Mouse (Mus musculus) liver, embryonic 16.5 days (tissue): ENCODE measurements around the gene Wsb2. TPM values are rescaled to one million over a fixed set of nuclear protein-coding genes. Genes with fewer than 3 reads are reported as not detected.

Experiments used
- ATAC-seq: fragments of 200-750 bp; cut with Nextera tagmentation; 2 replicates; pipeline ENCODE4 v1.8.0; 2017; ENCODE audit warnings: low read depth, mild to moderate bottlenecking, moderate number of reproducible peaks, moderate library complexity
- H3K27ac ChIP-seq: fragments of 300-500 bp; sonication (generic); 2 replicates; pipeline ENCODE4 v1.5.1; 2014; ENCODE audit warnings: mild to moderate bottlenecking, low read length
- H3K27me3 ChIP-seq: fragments of 300-500 bp; sonication (generic); 2 replicates; pipeline ENCODE4 v1.6.1; 2014; ENCODE audit warnings: low read depth, low read length, mixed read lengths; ENCODE audit not compliant: control insufficient read depth, insufficient read depth
- H3K36me3 ChIP-seq: fragments of 300-500 bp; sonication (generic); 2 replicates; pipeline ENCODE4 v1.6.1; 2014; ENCODE audit warnings: mild to moderate bottlenecking; ENCODE audit not compliant: control insufficient read depth, insufficient read depth
- H3K4me1 ChIP-seq: fragments of 300-500 bp; sonication (generic); 2 replicates; pipeline ENCODE4 v1.6.1; 2014; ENCODE audit warnings: low read depth, low read length, mixed read lengths; ENCODE audit not compliant: control insufficient read depth
- H3K4me2 ChIP-seq: fragments of 300-500 bp; sonication (generic); 2 replicates; pipeline ENCODE4 v1.6.1; 2014; ENCODE audit warnings: low read depth, low read length, mixed read lengths
- H3K4me3 ChIP-seq: fragments of 300-500 bp; sonication (generic); 2 replicates; pipeline ENCODE4 v1.5.1; 2014; ENCODE audit warnings: low read depth, mild to moderate bottlenecking, low read length
- H3K9ac ChIP-seq: fragments of 300-500 bp; sonication (generic); 2 replicates; pipeline ENCODE4 v1.6.1; 2014; ENCODE audit warnings: low read depth, low read length
- H3K9me3 ChIP-seq: fragments of 300-500 bp; sonication (generic); replicated peaks from 2 replicates; pipeline ENCODE4 v1.6.1; 2016; ENCODE audit warnings: low read length; ENCODE audit not compliant: control insufficient read depth
- WGBS: fragments of 180-500 bp; shearing (Covaris S2); extraction: QIAGEN DNeasy Blood & Tissue Kit; methylation state at CpG from one replicate; pipeline ENCODE4 v1.1.7; 2014; ENCODE audit not compliant: insufficient replicate concordance; 5-methylcytosine and 5-hydroxymethylcytosine counted together
- polyA plus RNA-seq: library from polyadenylated mRNA; unstranded; fragments of >200 nt; fragmentation: Nextera tagmentation; extraction: Ambion mirVana; gene quantifications from 2 replicates; pipeline ENCODE4 v1.2.1, GENCODE M21; 2015

Gene Wsb2
- polyA plus RNA-seq, 1 experiment from 2014 or later, result 20.5 TPM

DNA sequence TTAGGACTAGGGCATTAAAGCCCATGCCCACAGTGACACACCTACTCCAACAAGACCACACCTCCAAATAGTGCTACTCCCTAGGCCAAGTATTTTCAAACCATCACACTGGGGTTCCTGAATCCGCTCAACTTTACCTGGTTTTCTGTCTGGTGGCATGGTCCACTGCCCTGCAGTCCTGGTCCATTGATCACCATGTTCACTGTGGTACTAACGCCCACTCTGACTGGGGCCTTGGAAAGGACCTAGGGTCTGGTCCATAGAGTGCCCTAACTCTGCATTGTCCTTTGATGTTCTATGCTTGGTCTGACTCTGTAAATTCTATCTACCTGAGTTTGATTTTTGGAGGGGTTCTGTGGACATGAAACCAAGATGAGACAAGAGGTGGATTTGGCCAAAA lies 9.3 kb upstream of the Wsb2 start:
- ATAC-seq, result no peak
- no peak overlapping the region for H3K4me2 ChIP-seq
- 78% methylated on average over 2 of the region's 2 CpGs for WGBS
- peaks cover 3% of the 10 kb centered on the region; the same call in 1 of the 2 replicates for H3K4me1 ChIP-seq
- no peaks in the 10 kb centered on the region; the same call in 1 of the 2 replicates for H3K27me3 ChIP-seq
- no peak overlapping the region for H3K4me3 ChIP-seq
- no peaks in the 10 kb centered on the region for H3K36me3 ChIP-seq
- H3K9me3 ChIP-seq, result no peaks in the 10 kb centered on the region
- no peak overlapping the region for H3K9ac ChIP-seq
- H3K27ac ChIP-seq, result no peak overlapping the region

DNA sequence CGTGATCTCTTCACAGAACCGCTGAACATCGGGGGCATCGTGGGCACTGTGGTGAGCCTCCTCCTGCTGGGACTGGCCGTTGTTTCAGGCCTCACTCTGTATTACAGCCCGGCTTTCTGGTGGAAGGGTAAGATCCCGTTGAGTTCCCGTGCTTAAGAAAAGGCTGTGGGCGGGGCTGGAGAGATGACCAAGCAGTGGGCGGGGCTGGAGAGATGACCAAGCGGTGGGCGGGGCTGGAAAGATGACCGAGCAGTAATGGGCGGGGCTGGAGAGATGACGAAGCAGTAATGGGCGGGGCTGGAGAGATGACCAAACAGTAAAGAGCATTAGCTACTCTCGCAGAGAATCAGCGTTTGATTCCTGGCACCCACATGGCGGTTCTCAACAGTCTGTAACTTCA lies 8.8 kb upstream of the Wsb2 start:
- H3K9me3 ChIP-seq, result no peaks in the 10 kb centered on the region
- 0 out of 2 replicates have a peak, but pooled peaks have one; percentile 19 for ATAC-seq
- H3K27me3 ChIP-seq, result no peaks in the 10 kb centered on the region; the same call in 1 of the 2 replicates
- peaks cover 3% of the 10 kb centered on the region; the same call in 1 of the 2 replicates for H3K4me1 ChIP-seq
- H3K36me3 ChIP-seq, result no peaks in the 10 kb centered on the region
- H3K4me2 ChIP-seq, result no peak overlapping the region
- no peak overlapping the region for H3K9ac ChIP-seq
- H3K4me3 ChIP-seq, result no peak overlapping the region
- WGBS, result 46% methylated on average over 19 of the region's 19 CpGs
- H3K27ac ChIP-seq, result no peak overlapping the region

DNA sequence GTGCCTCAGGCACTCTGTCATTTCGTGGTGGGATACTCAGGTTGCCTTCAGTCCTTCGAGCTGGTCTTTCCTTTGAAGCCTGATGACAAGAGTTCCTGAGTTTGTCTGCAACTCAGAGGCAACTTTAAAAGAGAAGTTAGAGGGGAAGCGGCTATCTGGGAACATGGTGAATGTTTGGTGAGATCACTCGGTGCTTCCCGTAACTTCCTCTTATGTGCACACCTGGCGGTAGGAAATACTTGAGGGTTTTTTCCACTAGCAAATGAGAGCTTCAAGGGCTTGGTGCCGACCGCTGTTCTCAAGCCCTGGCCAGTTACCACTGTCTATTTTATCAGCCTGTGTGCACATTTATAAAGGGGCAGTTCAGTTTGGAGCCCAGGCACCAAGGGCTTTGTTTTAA lies 3.0 kb upstream of the Wsb2 start:
- 16% methylated on average over 8 of the region's 8 CpGs for WGBS
- no peak for ATAC-seq

DNA sequence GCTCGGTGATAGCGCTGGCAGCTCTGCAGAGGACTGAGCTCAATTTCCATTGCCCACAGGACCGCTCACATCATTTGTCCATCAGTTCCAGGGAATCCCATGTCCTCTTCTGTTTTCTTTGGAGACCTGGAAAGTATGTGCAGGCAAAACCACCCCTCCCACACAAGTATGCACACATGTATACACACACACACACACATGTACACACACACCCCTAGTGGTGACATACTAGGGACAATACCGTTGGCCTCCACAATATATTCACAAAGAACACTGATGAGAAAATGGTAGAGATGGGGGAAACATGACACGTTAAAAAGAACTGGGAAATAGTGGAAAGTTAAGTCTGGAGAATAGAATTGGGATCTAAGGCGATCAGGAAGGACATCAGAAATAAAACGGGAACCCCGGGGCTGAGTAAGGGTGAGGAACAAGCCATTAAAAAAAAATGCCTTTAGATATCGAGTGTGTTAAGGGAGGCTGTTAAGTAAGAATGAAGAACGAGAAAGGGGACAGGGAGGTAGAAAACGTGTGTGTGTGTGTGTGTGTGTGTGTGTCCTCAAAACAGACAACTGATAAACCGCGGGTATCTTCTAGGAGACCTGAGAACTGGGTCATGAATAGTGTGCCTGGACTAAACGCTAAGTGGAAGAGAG lies 1.3 kb upstream of the Wsb2 start:
- ATAC-seq, result no peak
- Histone ChIP-seq H3K27ac (0 out of 2 replicates have a peak overlapping the region, but pooled peaks have one; percentile 55), H3K4me2 (peak overlapping the region; percentile 83; the same call in 1 of the 2 replicates), H3K4me1 (peaks cover 27% of the 10 kb centered on the region), H3K36me3 (no peaks in the 10 kb centered on the region), H3K9me3 (no peaks in the 10 kb centered on the region), H3K27me3 (peaks cover 5% of the 10 kb centered on the region), H3K9ac (no peak overlapping the region), H3K4me3 (no peak overlapping the region)
- 34% methylated on average over 14 of the region's 14 CpGs for WGBS

More for the DNA sequence above, 3.0 kb upstream of the Wsb2 start:
- Histone ChIP-seq H3K27me3 (peaks cover 5% of the 10 kb centered on the region), H3K27ac (no peak overlapping the region), H3K4me1 (peaks cover 14% of the 10 kb centered on the region), H3K4me3 (no peak overlapping the region), H3K9ac (no peak overlapping the region), H3K4me2 (no peak overlapping the region), H3K36me3 (no peaks in the 10 kb centered on the region), H3K9me3 (no peaks in the 10 kb centered on the region)

DNA sequence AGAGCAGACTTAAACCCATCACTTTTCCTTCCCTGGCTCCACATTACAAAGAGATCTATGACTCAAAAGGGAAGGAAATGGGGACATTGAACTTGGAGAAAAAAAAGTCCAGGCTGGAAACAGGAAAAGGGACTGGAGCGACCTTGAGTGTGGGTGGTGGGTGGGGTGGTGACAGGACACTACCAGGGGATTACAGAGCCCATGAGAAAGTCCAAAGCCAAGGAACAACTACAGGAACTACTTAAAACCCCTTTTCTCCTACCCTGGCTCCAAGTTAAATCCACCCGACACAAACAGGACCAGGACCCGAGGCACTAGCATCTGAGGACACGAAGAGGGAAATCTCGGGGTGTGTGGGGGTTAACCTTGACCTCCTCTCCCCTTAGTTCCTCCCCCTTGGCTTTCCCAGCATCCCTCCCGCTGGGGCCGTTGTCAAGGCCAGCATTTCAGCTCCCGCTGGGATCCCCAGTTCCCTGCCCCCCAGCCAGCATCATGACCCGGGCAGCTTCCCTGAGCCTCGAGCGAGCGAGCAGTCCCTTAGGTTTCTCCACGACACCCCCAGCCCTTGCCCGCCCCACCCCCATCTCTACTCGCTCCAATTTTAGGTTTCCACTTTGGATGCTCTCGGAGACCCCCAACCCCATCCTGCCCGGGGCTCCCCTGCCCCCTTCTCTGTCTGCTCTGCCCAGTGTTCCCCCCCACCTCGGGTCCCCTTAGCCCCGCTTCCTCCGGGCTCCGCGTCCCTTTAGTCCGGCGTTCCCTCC lies 557 bp upstream of the Wsb2 start:
- peak; percentile 20 for ATAC-seq
- H3K4me3 ChIP-seq, result peak overlapping the region; percentile 88
- peaks cover 30% of the 10 kb centered on the region for H3K4me1 ChIP-seq
- H3K4me2 ChIP-seq, result peak overlapping the region; percentile 83
- H3K27me3 ChIP-seq, result peaks cover 5% of the 10 kb centered on the region
- WGBS, result 1% methylated on average over 22 of the region's 24 CpGs
- H3K36me3 ChIP-seq, result no peaks in the 10 kb centered on the region
- no peaks in the 10 kb centered on the region for H3K9me3 ChIP-seq
- H3K9ac ChIP-seq, result peak overlapping the region; percentile 85
- peak overlapping the region; percentile 55 for H3K27ac ChIP-seq

DNA sequence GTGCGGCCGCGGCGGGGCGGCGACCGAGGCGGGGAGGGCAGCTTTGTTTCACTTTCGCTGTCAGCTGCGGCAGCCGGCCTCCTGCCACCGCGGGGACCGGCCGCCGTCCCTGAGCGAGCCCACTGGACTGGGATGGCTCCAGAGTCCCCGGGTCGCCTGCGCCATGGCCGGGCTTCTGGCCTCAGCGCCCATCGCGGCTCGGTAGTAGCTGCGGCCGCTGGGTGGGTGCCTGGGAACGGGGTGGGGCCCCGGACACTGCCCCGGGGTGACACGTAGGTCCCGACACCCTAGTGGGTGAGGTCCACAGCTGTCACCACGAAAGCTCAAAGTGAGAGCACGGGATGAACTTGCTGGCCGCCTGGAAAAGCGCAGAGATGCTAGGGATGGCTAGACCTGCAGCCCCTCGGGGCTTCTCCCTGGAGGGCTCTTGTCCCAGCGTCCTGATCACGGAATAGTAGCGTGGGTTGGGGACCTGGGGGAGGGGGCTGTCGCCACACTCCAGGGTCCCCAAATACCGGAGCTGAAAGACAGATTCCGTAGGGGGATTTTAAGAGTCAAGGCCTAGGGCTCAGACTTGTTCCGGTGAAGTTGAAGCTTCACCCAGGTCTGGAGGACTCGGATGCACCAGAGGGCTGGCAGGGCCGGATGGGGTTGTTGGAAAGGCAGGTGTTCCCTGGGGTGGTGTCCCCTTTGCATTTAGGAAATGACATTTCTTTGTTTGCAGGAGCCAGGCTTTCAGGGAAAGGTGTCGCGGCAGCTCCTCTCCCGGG lies 559 bp downstream of the Wsb2 start:
- peak overlapping the region; percentile 81 for H3K27ac ChIP-seq
- peak overlapping the region; percentile 83 for H3K4me2 ChIP-seq
- peaks cover 5% of the 10 kb centered on the region for H3K27me3 ChIP-seq
- peak overlapping the region; percentile 85 for H3K9ac ChIP-seq
- WGBS, result 1% methylated on average over 47 of the region's 49 CpGs
- no peaks in the 10 kb centered on the region for H3K36me3 ChIP-seq
- peak overlapping the region; percentile 88 for H3K4me3 ChIP-seq
- no peaks in the 10 kb centered on the region for H3K9me3 ChIP-seq
- ATAC-seq, result peak; percentile 57
- H3K4me1 ChIP-seq, result peaks cover 34% of the 10 kb centered on the region

DNA sequence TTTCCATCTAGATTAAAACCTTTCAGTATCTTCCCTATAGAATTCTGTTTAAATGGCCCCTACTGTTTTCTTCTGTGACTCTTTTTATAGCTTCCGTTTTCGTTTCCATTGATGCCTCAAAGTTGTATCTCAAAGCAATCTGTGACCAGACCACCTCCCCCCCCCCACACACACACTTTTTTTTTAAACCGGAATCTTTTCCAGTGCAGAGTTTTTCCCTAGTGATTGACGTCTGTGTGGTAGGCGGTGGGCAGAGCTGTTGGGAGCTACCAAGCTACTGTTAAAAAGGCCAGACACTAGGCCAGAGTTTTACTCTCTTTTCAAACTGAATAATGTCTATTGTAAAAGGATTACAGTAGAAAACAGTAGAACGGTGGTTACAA lies 1.1 kb downstream of the Wsb2 start:
- no peak for ATAC-seq

DNA sequence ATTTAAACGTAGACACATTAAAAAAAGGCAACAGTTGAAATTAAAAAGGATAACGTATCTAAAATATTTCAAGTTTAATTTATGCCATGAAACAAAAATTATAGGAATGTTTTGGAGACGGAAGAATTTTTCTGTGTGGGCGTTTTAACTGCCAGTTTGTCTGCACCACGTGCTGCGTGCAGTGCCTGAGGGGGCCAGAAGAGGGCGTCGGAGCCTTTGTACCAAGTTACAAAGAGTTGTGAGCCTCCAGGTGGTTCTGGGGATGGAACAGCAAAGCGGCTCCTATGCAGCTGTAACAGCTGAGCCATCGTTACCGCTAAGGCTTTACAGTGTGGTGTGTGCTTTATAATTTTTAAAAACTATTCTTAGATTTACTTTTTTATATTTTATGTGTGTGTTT lies 1.6 kb downstream of the Wsb2 start:
- Histone ChIP-seq H3K4me1 (peaks cover 42% of the 10 kb centered on the region), H3K27ac (no peak overlapping the region), H3K9me3 (no peaks in the 10 kb centered on the region), H3K27me3 (peaks cover 5% of the 10 kb centered on the region), H3K9ac (no peak overlapping the region), H3K4me3 (no peak overlapping the region), H3K36me3 (no peaks in the 10 kb centered on the region), H3K4me2 (peak overlapping the region; percentile 83; the same call in 1 of the 2 replicates)
- ATAC-seq, result no peak
- WGBS, result 32% methylated on average over 11 of the region's 11 CpGs

More for the DNA sequence above, 1.1 kb downstream of the Wsb2 start:
- peaks cover 37% of the 10 kb centered on the region for H3K4me1 ChIP-seq
- peak overlapping the region; percentile 81 for H3K27ac ChIP-seq
- peak overlapping the region; percentile 88 for H3K4me3 ChIP-seq
- H3K9me3 ChIP-seq, result no peaks in the 10 kb centered on the region
- H3K9ac ChIP-seq, result peak overlapping the region; percentile 85
- H3K36me3 ChIP-seq, result no peaks in the 10 kb centered on the region
- H3K4me2 ChIP-seq, result peak overlapping the region; percentile 83
- H3K27me3 ChIP-seq, result peaks cover 5% of the 10 kb centered on the region
- WGBS, result 13% methylated on average over 6 of the region's 6 CpGs
